Mouse (Mus musculus): ENCODE measurements around the gene Tcf19.

DNA sequence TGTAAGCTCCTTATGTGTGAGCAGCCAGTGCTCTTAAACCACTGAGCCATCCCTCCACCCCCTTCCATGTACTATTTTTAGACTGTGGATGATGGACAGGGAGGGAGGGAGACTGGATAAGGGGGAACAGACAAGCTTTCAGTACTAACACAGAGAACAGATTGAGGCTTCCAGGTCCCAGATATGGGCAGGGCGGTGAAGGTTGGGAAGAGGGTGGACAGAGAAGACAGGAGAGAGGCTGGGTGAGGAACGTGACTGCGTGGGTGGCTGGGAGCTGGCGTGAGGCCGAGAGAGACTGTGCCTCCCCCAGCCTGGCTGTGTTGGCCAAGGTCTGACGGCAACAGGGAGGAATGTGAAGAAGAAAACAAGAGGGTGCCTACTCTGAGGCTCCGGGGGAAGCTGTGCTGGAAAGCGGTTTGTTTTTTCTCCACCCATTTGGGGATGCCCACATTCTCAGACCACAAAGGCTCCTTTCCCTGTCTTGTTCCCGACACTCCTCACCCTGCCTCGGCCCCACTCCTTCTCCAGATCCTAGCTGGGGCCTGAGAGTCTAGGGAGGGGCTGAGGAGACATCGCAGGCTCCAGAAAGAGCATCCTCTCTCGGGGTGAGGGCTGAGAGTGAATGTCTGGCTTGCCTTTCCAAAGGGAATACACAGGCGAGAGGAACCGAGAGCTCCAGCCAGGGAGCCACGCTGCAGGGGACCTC lies 33.0 kb upstream of the Tcf19 start:
- no peak for TF ChIP-seq POLR2A (IDR thresholded peaks at IDR 0.05; ENCODE audit: borderline replicate concordance, extremely low read depth, insufficient read depth, insufficient read length, poor library complexity, severe bottlenecking)
- no peak for TF ChIP-seq CTCF (IDR thresholded peaks at IDR 0.05; ENCODE audit: borderline replicate concordance, extremely low read depth, insufficient read depth, insufficient read length)
